Mouse (Mus musculus): Measurements from ENCODE around the gene Irgq. TPM values are rescaled to one million over a fixed set of nuclear protein-coding genes. Genes with fewer than 3 reads are reported as not detected.

The Irgq gene
- total and polyA plus RNA-seq, 2 experiments from 2014 or later: 4.8 to 24.5 TPM

DNA sequence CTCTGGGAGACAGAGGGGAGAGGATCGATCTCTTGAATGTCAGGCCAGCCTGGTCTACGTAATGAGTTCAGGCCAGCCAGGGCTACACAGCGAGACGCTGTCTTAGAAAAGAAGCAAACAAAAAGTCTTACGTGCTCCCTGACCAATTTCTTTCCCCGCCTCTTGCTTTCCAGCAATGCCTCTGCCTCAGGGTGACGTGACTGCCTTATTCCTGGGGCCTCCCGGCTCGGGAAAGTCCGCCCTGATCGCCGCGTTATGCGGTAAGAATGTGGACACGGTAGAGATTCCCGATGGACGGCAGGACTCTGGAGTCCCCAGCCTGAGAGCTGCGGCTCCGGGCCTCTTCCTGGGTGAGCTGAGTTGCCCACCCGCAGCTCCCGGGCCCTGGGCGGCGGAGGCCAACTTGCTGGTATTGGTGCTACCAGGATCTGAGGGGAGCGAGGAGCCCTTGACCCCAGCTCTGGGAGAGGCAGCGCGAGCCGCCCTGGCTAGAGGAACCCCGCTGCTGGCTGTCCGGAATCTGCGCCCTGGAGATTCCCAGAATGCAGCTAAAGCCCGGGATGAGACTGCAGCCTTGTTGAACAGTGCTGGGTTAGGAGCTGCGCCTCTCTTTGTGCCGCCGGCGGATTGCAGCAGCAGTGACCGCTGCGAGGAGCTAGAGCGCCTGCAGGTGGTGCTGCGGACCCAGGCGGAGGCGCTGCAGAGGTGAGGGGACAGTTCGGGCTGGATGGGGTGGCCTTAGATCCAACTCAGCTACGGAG, 902 bp downstream of the Irgq start:
- no peak for TF ChIP-seq EP300 (IDR thresholded peaks at IDR 0.05; ENCODE audit: low read depth)
- TF ChIP-seq CTCF (IDR thresholded peaks at IDR 0.05; ENCODE audit: low read depth): peak; percentile 79
- Histone ChIP-seq H3K27me3 (ENCODE audit: control insufficient read depth, insufficient read depth, low read length) (no peaks in the 10 kb centered on the region), H3K4me1 (ENCODE audit: control insufficient read depth, insufficient read depth) (peaks cover 10% of the 10 kb centered on the region), H3K36me3 (replicated peaks; ENCODE audit: control insufficient read depth, insufficient read depth, low read length) (peaks cover 35% of the 10 kb centered on the region), H3K9me3 (replicated peaks; ENCODE audit: control insufficient read depth, low read length) (no peaks in the 10 kb centered on the region), H3K9ac (replicated peaks; ENCODE audit: low read depth, low read length) (peak overlapping the region; percentile 79), H3K4me2 (ENCODE audit: low read depth, low read length) (peak overlapping the region; percentile 95), H3K4me3 (ENCODE audit: low read depth, low read length) (peak overlapping the region; percentile 71), H3K27ac (ENCODE audit: low read depth) (peak overlapping the region; percentile 85)
- ATAC-seq (ENCODE audit: insufficient read depth, low read depth) (peak; percentile 60), DNase-seq (ENCODE audit: low spot score) (peak; percentile 80)
- under 1% methylated on average over 43 of the region's 43 CpGs for WGBS

DNA sequence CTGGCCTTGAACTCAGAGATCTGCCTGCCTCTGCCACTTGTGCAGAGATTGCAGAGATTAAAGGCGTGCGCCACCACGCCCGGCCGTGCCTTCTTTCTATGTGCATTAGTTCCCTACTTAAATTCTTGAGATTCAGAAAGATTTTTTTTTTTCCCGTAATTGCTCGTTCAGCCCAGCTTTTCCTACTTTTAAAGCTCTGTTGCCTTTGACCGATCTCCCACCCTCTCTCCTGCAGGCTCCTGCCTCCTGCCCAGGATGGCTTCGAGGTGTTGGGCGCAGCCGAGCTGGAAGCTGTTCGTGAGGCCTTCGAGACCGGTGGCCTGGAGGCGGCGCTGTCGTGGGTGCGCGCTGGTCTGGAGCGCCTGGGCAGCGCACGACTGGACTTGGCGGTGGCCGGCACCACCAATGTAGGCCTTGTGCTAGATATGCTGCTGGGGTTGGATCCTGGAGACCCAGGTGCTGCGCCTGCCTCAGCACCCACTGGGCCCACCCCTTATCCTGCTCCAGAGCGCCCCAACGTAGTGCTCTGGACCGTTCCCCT, 2.6 kb downstream of the Irgq start:
- no peaks in the 10 kb centered on the region for H3K9me3 ChIP-seq (replicated peaks; ENCODE audit: control insufficient read depth, low read length)
- no peaks in the 10 kb centered on the region for H3K27me3 ChIP-seq (ENCODE audit: control insufficient read depth, insufficient read depth, low read length)
- no peak overlapping the region for H3K27ac ChIP-seq (ENCODE audit: low read depth)
- TF ChIP-seq CTCF (IDR thresholded peaks at IDR 0.05; ENCODE audit: low read depth): no peak
- no peak for TF ChIP-seq EP300 (IDR thresholded peaks at IDR 0.05; ENCODE audit: low read depth)
- H3K9ac ChIP-seq (replicated peaks; ENCODE audit: low read depth, low read length): no peak overlapping the region
- peaks cover 37% of the 10 kb centered on the region for H3K36me3 ChIP-seq (replicated peaks; ENCODE audit: control insufficient read depth, insufficient read depth, low read length)
- no peak for DNase-seq (ENCODE audit: low spot score)
- H3K4me3 ChIP-seq (ENCODE audit: low read depth, low read length): no peak overlapping the region
- ATAC-seq (ENCODE audit: insufficient read depth, low read depth): no peak
- 85% methylated on average over 28 of the region's 28 CpGs for WGBS
- no peak overlapping the region for H3K4me2 ChIP-seq (ENCODE audit: low read depth, low read length)
- H3K4me1 ChIP-seq (ENCODE audit: control insufficient read depth, insufficient read depth): peaks cover 10% of the 10 kb centered on the region

DNA sequence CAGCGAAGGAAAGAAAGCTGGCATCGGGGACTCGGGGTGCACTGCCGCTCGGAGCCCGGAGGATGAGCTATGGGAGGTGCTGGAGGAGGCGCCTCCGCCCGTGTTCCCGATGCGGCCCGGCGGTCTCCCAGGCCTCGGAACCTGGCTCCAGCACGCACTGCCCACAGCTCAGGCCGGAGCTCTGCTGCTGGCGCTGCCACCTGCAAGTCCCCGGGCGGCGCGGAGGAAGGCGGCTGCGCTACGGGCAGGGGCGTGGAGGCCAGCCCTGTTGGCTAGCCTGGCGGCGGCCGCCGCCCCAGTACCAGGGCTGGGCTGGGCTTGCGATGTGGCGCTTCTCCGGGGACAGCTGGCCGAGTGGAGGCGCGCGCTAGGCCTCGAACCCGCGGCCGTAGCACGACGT, 3.3 kb downstream of the Irgq start:
- WGBS: 61% methylated on average over 39 of the region's 42 CpGs
- H3K4me2 ChIP-seq (ENCODE audit: low read depth, low read length): no peak overlapping the region
- no peak for DNase-seq (ENCODE audit: low spot score)
- no peak for ATAC-seq (ENCODE audit: insufficient read depth, low read depth)
- TF ChIP-seq EP300 (IDR thresholded peaks at IDR 0.05; ENCODE audit: low read depth): no peak
- no peak for TF ChIP-seq CTCF (IDR thresholded peaks at IDR 0.05; ENCODE audit: low read depth)
- peaks cover 10% of the 10 kb centered on the region for H3K4me1 ChIP-seq (ENCODE audit: control insufficient read depth, insufficient read depth)
- no peaks in the 10 kb centered on the region for H3K9me3 ChIP-seq (replicated peaks; ENCODE audit: control insufficient read depth, low read length)
- H3K9ac ChIP-seq (replicated peaks; ENCODE audit: low read depth, low read length): no peak overlapping the region
- H3K27ac ChIP-seq (ENCODE audit: low read depth): no peak overlapping the region
- no peaks in the 10 kb centered on the region for H3K27me3 ChIP-seq (ENCODE audit: control insufficient read depth, insufficient read depth, low read length)
- H3K36me3 ChIP-seq (replicated peaks; ENCODE audit: control insufficient read depth, insufficient read depth, low read length): peaks cover 37% of the 10 kb centered on the region
- H3K4me3 ChIP-seq (ENCODE audit: low read depth, low read length): no peak overlapping the region

DNA sequence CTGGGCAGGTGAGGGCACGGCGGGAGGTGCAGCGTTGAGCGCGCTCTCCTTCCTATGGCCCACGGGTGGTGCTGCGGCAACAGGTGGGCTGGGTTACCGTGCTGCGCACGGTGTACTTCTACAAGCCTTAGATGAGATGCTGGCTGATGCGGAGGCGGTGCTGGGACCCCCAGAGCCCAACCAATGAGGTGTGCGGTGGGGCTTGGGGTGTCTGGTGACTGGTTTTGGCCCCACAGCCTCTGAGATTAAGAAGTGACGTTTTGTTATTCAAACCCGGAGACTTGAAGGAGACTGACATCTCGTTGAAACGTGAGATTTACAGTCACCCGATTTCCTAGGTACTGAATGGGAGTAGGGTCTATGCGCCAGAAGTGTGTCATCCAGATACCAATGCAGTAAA, 3.8 kb downstream of the Irgq start:
- no peak overlapping the region for H3K9ac ChIP-seq (replicated peaks; ENCODE audit: low read depth, low read length)
- H3K4me1 ChIP-seq (ENCODE audit: control insufficient read depth, insufficient read depth): peaks cover 9% of the 10 kb centered on the region
- no peaks in the 10 kb centered on the region for H3K27me3 ChIP-seq (ENCODE audit: control insufficient read depth, insufficient read depth, low read length)
- 52% methylated on average over 19 of the region's 19 CpGs for WGBS
- H3K4me2 ChIP-seq (ENCODE audit: low read depth, low read length): no peak overlapping the region
- DNase-seq (ENCODE audit: low spot score) (no peak), ATAC-seq (ENCODE audit: insufficient read depth, low read depth) (no peak)
- TF ChIP-seq EP300 (IDR thresholded peaks at IDR 0.05; ENCODE audit: low read depth) (no peak), CTCF (IDR thresholded peaks at IDR 0.05; ENCODE audit: low read depth) (no peak)
- H3K9me3 ChIP-seq (replicated peaks; ENCODE audit: control insufficient read depth, low read length): no peaks in the 10 kb centered on the region
- H3K36me3 ChIP-seq (replicated peaks; ENCODE audit: control insufficient read depth, insufficient read depth, low read length): peaks cover 37% of the 10 kb centered on the region
- no peak overlapping the region for H3K27ac ChIP-seq (ENCODE audit: low read depth)
- H3K4me3 ChIP-seq (ENCODE audit: low read depth, low read length): no peak overlapping the region

DNA sequence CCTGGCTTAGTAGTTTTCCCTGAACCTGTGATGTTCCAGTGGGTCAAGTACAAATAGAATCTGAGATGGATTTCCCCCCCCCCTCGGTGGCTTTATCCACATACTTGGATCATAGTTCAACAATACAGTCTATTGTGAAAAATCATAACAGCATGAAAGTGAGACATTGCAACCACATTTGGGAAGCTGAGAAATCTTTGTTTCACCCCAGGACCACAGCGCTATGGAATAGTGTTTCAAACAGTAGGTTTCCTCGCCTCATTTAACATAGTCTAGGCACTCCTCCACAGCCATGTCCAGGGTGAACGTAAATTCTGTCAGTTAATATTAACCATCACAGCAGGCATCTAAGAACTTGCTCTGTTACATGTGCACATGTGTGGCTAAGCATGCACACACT, 6.6 kb downstream of the Irgq start:
- 89% methylated on average over 4 of the region's 4 CpGs for WGBS
- ATAC-seq (ENCODE audit: insufficient read depth, low read depth) (no peak), DNase-seq (ENCODE audit: low spot score) (no peak)
- Histone ChIP-seq H3K4me1 (ENCODE audit: control insufficient read depth, insufficient read depth) (peaks cover under 1% of the 10 kb centered on the region; the same call in 1 of the 2 replicates), H3K27me3 (ENCODE audit: control insufficient read depth, insufficient read depth, low read length) (no peaks in the 10 kb centered on the region), H3K9ac (replicated peaks; ENCODE audit: low read depth, low read length) (no peak overlapping the region), H3K27ac (ENCODE audit: low read depth) (no peak overlapping the region), H3K4me2 (ENCODE audit: low read depth, low read length) (no peak overlapping the region), H3K4me3 (ENCODE audit: low read depth, low read length) (no peak overlapping the region), H3K9me3 (replicated peaks; ENCODE audit: control insufficient read depth, low read length) (no peaks in the 10 kb centered on the region), H3K36me3 (replicated peaks; ENCODE audit: control insufficient read depth, insufficient read depth, low read length) (peaks cover 37% of the 10 kb centered on the region)
- TF ChIP-seq CTCF (IDR thresholded peaks at IDR 0.05; ENCODE audit: low read depth) (no peak), EP300 (IDR thresholded peaks at IDR 0.05; ENCODE audit: low read depth) (no peak)

Data from heart, postnatal 0 days (tissue).